25 mouse cellular contexts compared by ENCODE assay signal in genomic region chr12:73894838-73895237, GRCm38 (mm10). TPM values are rescaled to one million over a fixed set of nuclear protein-coding genes. Genes with fewer than 3 reads are reported as not detected.
A peak's percentile ranks its signal among the peaks of the same experiment; 100 is the strongest.
DNase-seq lines count a peak whose midpoint lies in the region; ATAC-seq and TF ChIP-seq lines count a peak whose summit lies in the region.
"Had no signal": no experiment of that assay in that cellular context is flagged by ENCODE, and none has a peak within 500 bp of the region (broad histone marks: within the 10 kb centered on the region; RNA-seq: fewer than 3 reads in every experiment).

No protein-coding gene starts in this region.

- 0 out of 2 replicates have a peak overlapping the region, but pooled peaks have one; percentile 30 for H3K27ac ChIP-seq in embryonic facial prominence, embryonic 12.5 days
- H3K27ac ChIP-seq in embryonic facial prominence, embryonic 10.5 days (replicated peaks) = no peak overlapping the region
- H3K27ac ChIP-seq in cerebellum, adult 2 months (ENCODE audit: insufficient read depth, low read length) = no peak overlapping the region
- H3K27ac ChIP-seq: forebrain, embryonic 13.5 days; heart, embryonic 10.5 days; heart, embryonic 15.5 days; hindbrain, embryonic 13.5 days; hindbrain, postnatal 0 days; kidney, embryonic 15.5 days had no signal

- H3K36me3 ChIP-seq in embryonic facial prominence, embryonic 12.5 days = no peaks in the 10 kb centered on the region
- H3K36me3 ChIP-seq in embryonic facial prominence, embryonic 10.5 days (replicated peaks) = no peaks in the 10 kb centered on the region
- H3K36me3 ChIP-seq: heart, embryonic 10.5 days; heart, embryonic 15.5 days; hindbrain, embryonic 13.5 days; kidney, embryonic 15.5 days had no signal

- 74% methylated on average over 6 of the region's 6 CpGs for WGBS in embryonic facial prominence, embryonic 12.5 days
- whole genome bisulfite sequencing in embryonic facial prominence, embryonic 10.5 days = 77% methylated on average over 6 of the region's 6 CpGs
- 80% methylated on average over 6 of the region's 6 CpGs for WGBS in cerebellum, adult 2 months

- no peak for TF ChIP-seq CTCF in cerebellum, adult 2 months (IDR thresholded peaks at IDR 0.05; ENCODE audit: borderline replicate concordance, insufficient read depth, low read depth, low read length)

- TF ChIP-seq POLR2A in cerebellum, adult 2 months (IDR thresholded peaks at IDR 0.05; ENCODE audit: borderline replicate concordance, insufficient read depth, low read length) = no peak

- H3K9ac ChIP-seq in embryonic facial prominence, embryonic 12.5 days = no peak overlapping the region
- H3K9ac ChIP-seq: forebrain, embryonic 13.5 days; forebrain, postnatal 0 days; heart, embryonic 15.5 days; hindbrain, embryonic 13.5 days; kidney, embryonic 15.5 days had no signal

- H3K4me3 ChIP-seq in embryonic facial prominence, embryonic 12.5 days = no peak overlapping the region
- H3K4me3 ChIP-seq in embryonic facial prominence, embryonic 10.5 days = no peak overlapping the region
- no peak overlapping the region for H3K4me3 ChIP-seq in cerebellum, adult 2 months (replicated peaks; ENCODE audit: insufficient read depth, low read depth, low read length)
- H3K4me3 ChIP-seq: forebrain, embryonic 13.5 days; heart, embryonic 10.5 days; heart, embryonic 15.5 days; hindbrain, embryonic 13.5 days; kidney, embryonic 15.5 days had no signal

- no peaks in the 10 kb centered on the region for H3K27me3 ChIP-seq in embryonic facial prominence, embryonic 12.5 days
- no peaks in the 10 kb centered on the region for H3K27me3 ChIP-seq in embryonic facial prominence, embryonic 10.5 days (replicated peaks; ENCODE audit: low read depth, poor library complexity, severe bottlenecking)
- no peaks in the 10 kb centered on the region for H3K27me3 ChIP-seq in cerebellum, adult 2 months (ENCODE audit: control insufficient read depth, insufficient read depth, low read length)
- H3K27me3 ChIP-seq: forebrain, embryonic 13.5 days; heart, embryonic 15.5 days; hindbrain, embryonic 13.5 days; kidney, embryonic 15.5 days had no signal

- no peak overlapping the region for H3K4me2 ChIP-seq in embryonic facial prominence, embryonic 12.5 days (replicated peaks)
- H3K4me2 ChIP-seq: forebrain, embryonic 13.5 days; heart, embryonic 15.5 days; hindbrain, embryonic 13.5 days; kidney, embryonic 15.5 days had no signal

- H3K4me1 ChIP-seq in embryonic facial prominence, embryonic 12.5 days = no peaks in the 10 kb centered on the region
- peaks cover 10% of the 10 kb centered on the region for H3K4me1 ChIP-seq in embryonic facial prominence, embryonic 10.5 days
- peaks cover 5% of the 10 kb centered on the region; the same call in 1 of the 2 replicates for H3K4me1 ChIP-seq in cerebellum, adult 2 months (ENCODE audit: control insufficient read depth, insufficient read depth, low read length)
- H3K4me1 ChIP-seq: forebrain, embryonic 13.5 days; kidney, embryonic 15.5 days had no signal

- no peaks in the 10 kb centered on the region for H3K9me3 ChIP-seq in embryonic facial prominence, embryonic 12.5 days
- no peaks in the 10 kb centered on the region for H3K9me3 ChIP-seq in embryonic facial prominence, embryonic 10.5 days
- H3K9me3 ChIP-seq: forebrain, embryonic 13.5 days; heart, embryonic 10.5 days; heart, embryonic 15.5 days; hindbrain, embryonic 13.5 days; kidney, embryonic 15.5 days had no signal

- peak; percentile 53 to 83 for DNase-seq in adrenal gland, adult (ENCODE audit: inconsistent age in 2 of 2, low spot score in 1 of 2)
- DNase-seq in adrenal gland, postnatal 25 days = no peak
- DNase-seq in embryonic facial prominence, embryonic 10.5 days (ENCODE audit: low spot score) = no peak
- DNase-seq in NIH3T3 (ENCODE audit: low read depth) = peak; percentile 13
- DNase-seq in fat pad, adult 2 months (ENCODE audit: extremely low read depth, low read depth, low spot score) = peak; percentile 85
- DNase-seq in cerebellum, adult 2 months = no peak
- no peak for DNase-seq in right cerebral cortex, adult 18-20 months
- DNase-seq: cerebellum, adult 18-20 months; cerebellum, postnatal 10 days; forebrain, postnatal 0 days; gastrocnemius, postnatal 25 days; heart, adult 18-20 months; heart, postnatal 14 days; kidney, adult 2 months had no signal

- no peak for ATAC-seq in embryonic facial prominence, embryonic 12.5 days (ENCODE audit: insufficient number of reproducible peaks, insufficient read depth, low FRiP score, low TSS enrichment)
- ATAC-seq: forebrain, embryonic 13.5 days; forebrain, postnatal 0 days; hindbrain, postnatal 0 days had no signal

RNA-seq across cellular contexts. Expression of gene Hif1a, which starts 6.3 kb away (rescaled TPM):
- total RNA-seq in adrenal gland, postnatal 25 days (2021) = 65.6 and 67.1 TPM in 2 replicates
- 119 and 121 TPM in 2 replicates for polyA plus RNA-seq in embryonic facial prominence, embryonic 12.5 days (2016; fragmentation: Nextera tagmentation; extraction: Ambion mirVana)
- 90.5 and 91.7 TPM in 2 replicates for polyA plus RNA-seq in embryonic facial prominence, embryonic 10.5 days (2016; fragmentation: Nextera tagmentation; extraction: Ambion mirVana)
- polyA plus RNA-seq in cerebellum, adult 2 months (2012; rRNA removed) = 72.6 and 79.9 TPM in 2 replicates

RNA-seq across cellular contexts. Expression of gene Gm49321, which starts 42.6 kb away (rescaled TPM):
- total RNA-seq in adrenal gland, postnatal 25 days (2021) = 5.8 and 11.0 TPM in 2 replicates
- 11.9 and 16.6 TPM in 2 replicates for polyA plus RNA-seq in embryonic facial prominence, embryonic 12.5 days (2016; fragmentation: Nextera tagmentation; extraction: Ambion mirVana)
- polyA plus RNA-seq in embryonic facial prominence, embryonic 10.5 days (2016; fragmentation: Nextera tagmentation; extraction: Ambion mirVana) = 12.4 and 13.8 TPM in 2 replicates
- not detected in 2 replicates for polyA plus RNA-seq in cerebellum, adult 2 months (2012; rRNA removed)
- total RNA-seq: common myeloid progenitor, adult 5-6 weeks; forebrain, postnatal 0 days; hematopoietic stem cell, adult 5-6 weeks; hindbrain, postnatal 0 days; MEL had no signal
- polyA plus RNA-seq: C2C12; kidney, adult 2 months had no signal

Comparison
In these comparisons a context has a peak if more than half of its experiments do, and no peak if none do; other contexts are left out.
1. DNase-seq: peak in adrenal gland, adult (2 of 2), NIH3T3 (single experiment) and fat pad, adult 2 months (single experiment); none in adrenal gland, postnatal 25 days (single experiment), embryonic facial prominence, embryonic 10.5 days (single experiment), cerebellum, adult 2 months (0 of 2) and right cerebral cortex, adult 18-20 months (single experiment).
2. RNA of gene Gm49321, which starts 42.6 kb away (polyA plus RNA-seq): 11.9 to 16.6 TPM in embryonic facial prominence, embryonic 12.5 days and 12.4 to 13.8 TPM in embryonic facial prominence, embryonic 10.5 days; not detected in cerebellum, adult 2 months; every median in the first group is over 10 times any median in the second.